Mouse (Mus musculus) MEL (cell line): ENCODE data around the gene Ccdc186. TPM values are rescaled to one million over a fixed set of nuclear protein-coding genes. Genes with fewer than 3 reads are reported as not detected.

Source experiments
- DNase-seq: peaks from one replicate; pipeline ENCODE4 v3.0.0; 2011; ENCODE audit warnings: low read depth, low spot score
- H3K27ac ChIP-seq: 2 replicates; pipeline ENCODE4 v1.5.1; 2012; ENCODE audit warnings: low read depth, mild to moderate bottlenecking, control low read depth, low read length, moderate library complexity; ENCODE audit not compliant: control insufficient read depth
- H3K27me3 ChIP-seq, 2 experiments: fragments of 150-350 bp in 1 of 2; sonication (generic) in 1 of 2; 2 replicates each; pipeline ENCODE4 v1.6.1; 2012; ENCODE audit warnings: low read length in 2 of 2, mild to moderate bottlenecking in 2 of 2, improper control_type of control experiment in 1 of 2, moderate library complexity in 1 of 2; ENCODE audit not compliant: insufficient read depth in 2 of 2, control insufficient read depth in 1 of 2
- H3K36me3 ChIP-seq, 2 experiments: 2 replicates each; pipeline ENCODE4 v1.6.1; 2012 to 2014; ENCODE audit warnings: low read length in 2 of 2, improper control_type of control experiment in 1 of 2, inconsistent platforms in 1 of 2, mild to moderate bottlenecking in 1 of 2; ENCODE audit not compliant: insufficient read depth in 2 of 2, control insufficient read depth in 1 of 2
- H3K4me1 ChIP-seq, 2 experiments: fragments of 150-350 bp in 1 of 2; sonication (generic) in 1 of 2; 2 replicates each; pipeline ENCODE4 v1.6.1; 2012; ENCODE audit warnings: low read length in 2 of 2, improper control_type of control experiment in 1 of 2, mild to moderate bottlenecking in 1 of 2; ENCODE audit not compliant: insufficient read depth in 2 of 2, control insufficient read depth in 1 of 2
- H3K4me3 ChIP-seq, 2 experiments: fragments of 150-350 bp in 1 of 2; sonication (generic) in 1 of 2; 2 replicates each; pipeline ENCODE4 v1.5.1; 2012; ENCODE audit warnings: low read depth in 2 of 2, low read length in 2 of 2, mild to moderate bottlenecking in 2 of 2, moderate library complexity in 2 of 2, control low read depth in 1 of 2, improper control_type of control experiment in 1 of 2; ENCODE audit not compliant: control insufficient read depth in 1 of 2, insufficient read depth in 1 of 2
- H3K79me2 ChIP-seq: 2 replicates; pipeline ENCODE4 v1.6.1; 2012; ENCODE audit warnings: mild to moderate bottlenecking, low read length, moderate library complexity; ENCODE audit not compliant: control insufficient read depth, poor library complexity, insufficient read depth
- H3K9ac ChIP-seq: 2 replicates; pipeline ENCODE4 v1.6.1; 2012; ENCODE audit warnings: low read depth, mild to moderate bottlenecking, control low read depth, low read length, moderate library complexity; ENCODE audit not compliant: control insufficient read depth, poor library complexity, severe bottlenecking
- H3K9me3 ChIP-seq: fragments of 150-350 bp; sonication (generic); replicated peaks from 2 replicates; pipeline ENCODE4 v1.6.1; 2012; ENCODE audit warnings: mild to moderate bottlenecking, low read length, improper control_type of control experiment, moderate library complexity; ENCODE audit not compliant: insufficient read depth
- CHD1 ChIP-seq: IDR thresholded peaks from 2 replicates; pipeline ENCODE4 v1.6.1; 2012; ENCODE audit warnings: low read depth, mild to moderate bottlenecking, inconsistent platforms, low read length, improper control_type of control experiment
- E2F4 ChIP-seq: IDR thresholded peaks from 2 replicates; pipeline ENCODE4 v1.6.1; 2011; ENCODE audit warnings: low read depth, low read length, improper control_type of control experiment, borderline replicate concordance
- EP300 ChIP-seq, 2 experiments: IDR thresholded peaks; 2 replicates each; pipeline ENCODE4 v1.6.1; 2011; ENCODE audit warnings: improper control_type of control experiment in 2 of 2, low read length in 2 of 2, low read depth in 1 of 2, mild to moderate bottlenecking in 1 of 2
- JUND ChIP-seq: IDR thresholded peaks from 2 replicates; pipeline ENCODE4 v1.6.1; 2011; ENCODE audit warnings: low read depth, mild to moderate bottlenecking, improper control_type of control experiment, low read length
- MAX ChIP-seq: IDR thresholded peaks from 2 replicates; pipeline ENCODE4 v1.6.1; 2011; ENCODE audit warnings: low read length, improper control_type of control experiment
- MXI1 ChIP-seq: IDR thresholded peaks from 2 replicates; pipeline ENCODE4 v1.6.1; 2011; ENCODE audit warnings: mild to moderate bottlenecking, low read depth, low read length, improper control_type of control experiment
- MYC ChIP-seq: IDR thresholded peaks from 2 replicates; pipeline ENCODE4 v1.6.1; 2011; ENCODE audit warnings: low read depth, mild to moderate bottlenecking, low read length, improper control_type of control experiment, moderate library complexity
- POLR2A ChIP-seq, 2 experiments: IDR thresholded peaks; 2 replicates each; pipeline ENCODE4 v1.6.1; 2011 to 2012; ENCODE audit warnings: low read length in 2 of 2, mild to moderate bottlenecking in 2 of 2, control low read depth in 1 of 2, improper control_type of control experiment in 1 of 2, low read depth in 1 of 2, moderate library complexity in 1 of 2; ENCODE audit not compliant: control insufficient read depth in 1 of 2, insufficient read depth in 1 of 2, poor library complexity in 1 of 2
- POLR2AphosphoS5 ChIP-seq: IDR thresholded peaks from 2 replicates; pipeline ENCODE4 v1.6.1; 2012; ENCODE audit warnings: low read depth, borderline replicate concordance, mild to moderate bottlenecking, inconsistent platforms, low read length, moderate library complexity, mixed read lengths
- RAD21 ChIP-seq: IDR thresholded peaks from 2 replicates; pipeline ENCODE4 v1.6.1; 2011; ENCODE audit warnings: mild to moderate bottlenecking, low read depth, low read length, improper control_type of control experiment
- RCOR1 ChIP-seq: IDR thresholded peaks from 2 replicates; pipeline ENCODE4 v1.6.1; 2012; ENCODE audit warnings: low read depth, mild to moderate bottlenecking, inconsistent platforms, low read length, improper control_type of control experiment
- TBP ChIP-seq: IDR thresholded peaks from 2 replicates; pipeline ENCODE4 v1.8.0; 2011; ENCODE audit warnings: low read depth, low read length, improper control_type of control experiment
- UBTF ChIP-seq: IDR thresholded peaks from 2 replicates; pipeline ENCODE4 v1.6.1; 2012; ENCODE audit warnings: low read depth, mild to moderate bottlenecking, inconsistent platforms, low read length, improper control_type of control experiment, moderate library complexity, borderline replicate concordance; ENCODE audit not compliant: insufficient read depth
- polyA plus RNA-seq, 2 experiments: library from polyadenylated mRNA; stranded (reverse) in 1 of 2; unstranded in 1 of 2; fragments of >175 nt in 1 of 2; fragments of >200 nt in 1 of 2; gene quantifications; 2 replicates each; pipeline versions ENCODE4 v1.2.1 to v1.2.4; 2012; ENCODE audit warnings: low replicate concordance in 2 of 2, low read depth in 1 of 2; ENCODE audit not compliant: insufficient read length in 2 of 2, insufficient read depth in 1 of 2, missing spikeins in 1 of 2
- total RNA-seq: library from RNA; depleted of rRNA; stranded (reverse); fragments of 300-350 nt; gene quantifications from 2 replicates; pipeline ENCODE4 v1.2.3, GENCODE M21; 2012

Ccdc186 gene
- total and polyA plus RNA-seq, 3 experiments, result 7.9 to 72.2 (median 21.9) TPM

DNA sequence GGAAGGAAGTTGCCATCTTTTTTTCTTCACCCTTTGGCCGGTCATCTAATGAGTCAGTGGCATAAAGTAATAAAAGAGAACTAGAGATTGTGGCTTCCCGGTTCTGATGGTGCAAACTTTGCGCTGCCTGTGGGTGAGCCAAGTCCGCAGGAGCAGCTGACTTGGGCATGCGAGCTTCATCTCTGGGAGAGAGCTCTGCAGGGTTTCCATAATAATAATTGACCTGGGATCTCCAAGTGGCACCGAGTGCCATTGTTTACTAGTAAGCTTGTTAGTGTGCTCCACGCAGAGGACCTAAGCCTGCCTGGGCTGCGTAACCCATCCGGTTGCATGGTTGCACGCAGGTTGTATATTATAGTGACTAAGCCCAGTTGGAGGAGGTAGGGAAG lies 452 bp upstream of the Ccdc186 start:
- Histone ChIP-seq H3K79me2 (peaks cover 23% of the 10 kb centered on the region), H3K4me1 (0 out of 4 replicates have a peak, but pooled peaks cover 0 to 6% of the 10 kb centered on the region in 2 experiments), H3K27me3 (peaks cover 3 to 11% of the 10 kb centered on the region in 2 experiments; a peak in 3 of 4 replicates), H3K27ac (no peak overlapping the region), H3K4me3 (peak overlapping the region; percentile 61 to 99), H3K9me3 (no peaks in the 10 kb centered on the region), H3K36me3 (peaks cover 0 to 6% of the 10 kb centered on the region in 2 experiments; a peak in 2 of 4 replicates), H3K9ac (peak overlapping the region; percentile 51)
- no peak for DNase-seq
- peak in 1 of 2 experiments; percentile 18; a peak in 1 of 4 replicates for TF ChIP-seq EP300 (IDR thresholded peaks at IDR 0.05; ENCODE audit: low read depth in 1 of 2, low read length in 2 of 2)
- no peak for TF ChIP-seq RAD21
- TF ChIP-seq, all 39 proteins: peak for 1

DNA sequence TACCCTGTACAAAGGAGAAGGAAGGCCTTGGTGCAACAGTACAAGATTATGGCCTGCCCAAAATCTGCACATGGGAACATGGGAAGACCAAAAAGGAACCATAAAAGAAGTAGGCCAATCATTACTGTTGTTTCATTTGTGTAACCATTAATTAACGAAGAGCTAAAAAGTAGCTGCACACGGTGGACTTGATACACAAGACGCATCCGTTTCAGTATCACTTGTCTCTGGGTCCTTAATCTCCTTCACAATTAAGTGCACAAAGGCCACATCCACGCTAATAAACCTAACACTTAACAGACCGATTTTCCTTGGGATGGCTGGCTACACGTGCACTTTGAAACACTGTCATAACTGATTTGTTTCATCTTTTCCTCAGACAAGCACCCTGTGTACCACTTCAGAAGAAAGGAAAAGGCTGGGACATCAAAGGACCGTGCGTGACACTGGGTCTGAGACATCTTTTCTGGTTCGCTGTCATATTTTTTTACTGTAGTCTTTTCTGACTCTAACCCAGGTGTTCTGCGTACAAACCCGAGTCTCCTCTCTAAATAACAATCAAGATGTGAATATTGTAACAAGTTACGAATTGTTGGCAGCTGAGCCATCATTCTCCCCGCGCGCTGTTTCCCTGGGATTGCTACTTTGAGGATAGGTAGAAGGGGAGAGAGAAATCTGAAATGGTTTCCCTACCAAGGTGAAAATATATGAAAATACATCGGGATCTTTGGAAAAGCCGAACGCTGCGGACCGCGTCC lies 771 bp downstream of the Ccdc186 start:
- Histone ChIP-seq H3K9me3 (no peaks in the 10 kb centered on the region), H3K4me1 (0 out of 4 replicates have a peak, but pooled peaks cover 3 to 6% of the 10 kb centered on the region in 2 experiments), H3K79me2 (peaks cover 25% of the 10 kb centered on the region), H3K36me3 (peaks cover 0 to 6% of the 10 kb centered on the region in 2 experiments; a peak in 2 of 4 replicates), H3K27me3 (peaks cover 3 to 7% of the 10 kb centered on the region in 2 experiments; a peak in 3 of 4 replicates), H3K4me3 (peak overlapping the region; percentile 71 to 99), H3K27ac (no peak overlapping the region), H3K9ac (peak overlapping the region; percentile 79)
- TF ChIP-seq POLR2AphosphoS5 (no peak), TBP (0 out of 2 replicates have a peak, but pooled peaks have one; percentile 19), JUND (no peak), MYC (0 out of 2 replicates have a peak, but pooled peaks have one; percentile 3), MXI1 (peak; percentile 75), MAX (no peak), E2F4 (no peak), UBTF (0 out of 2 replicates have a peak, but pooled peaks have one; percentile 15), CHD1 (peak; percentile 78), POLR2A (IDR thresholded peaks at IDR 0.05; ENCODE audit: control insufficient read depth in 1 of 2, insufficient read depth in 1 of 2, low read depth in 1 of 2, low read length in 2 of 2, poor library complexity in 1 of 2) (no peak), RCOR1 (no peak)
- peak; percentile 62 for DNase-seq
